Mouse (Mus musculus) granulocyte monocyte progenitor cell, adult 5-6 weeks (primary cell): ENCODE measurements at regions not wholly inside any gene's neighbourhood (a gene's known extent, or its start where the extent isn't known, plus 50 kb on each side); places are given as distances from the start of the nearest gene placed in this dataset.

ENCODE experiments used
- ATAC-seq: replicated peaks from 2 replicates; pipeline ENCODE4 v1.8.0; 2016; ENCODE audit warnings: mild to moderate bottlenecking, moderate TSS enrichment, inconsistent platforms; ENCODE audit not compliant: poor library complexity, severe bottlenecking

DNA sequence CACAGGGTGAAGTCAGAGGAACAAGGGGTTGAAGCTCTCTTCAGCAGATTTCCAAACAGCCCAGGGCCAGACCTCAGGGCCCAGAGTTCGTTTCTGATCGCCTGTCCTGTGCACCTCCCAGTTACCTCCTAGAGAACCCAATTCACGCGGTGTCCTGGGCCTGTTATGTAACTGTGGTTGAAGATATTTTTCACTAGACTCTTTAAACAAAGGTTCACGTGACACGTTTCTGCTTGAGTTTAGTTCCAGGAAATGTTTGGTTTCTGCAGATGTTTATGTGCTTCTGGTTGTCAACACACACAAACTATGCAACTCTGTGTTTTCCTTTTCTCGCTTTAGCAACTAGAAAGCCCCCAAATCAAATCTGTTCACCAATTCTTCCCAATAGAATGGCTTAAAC lies 214.0 kb upstream of the Mkln1 start:
- ATAC-seq: peak; percentile 40; the same call in 1 of the 2 replicates

DNA sequence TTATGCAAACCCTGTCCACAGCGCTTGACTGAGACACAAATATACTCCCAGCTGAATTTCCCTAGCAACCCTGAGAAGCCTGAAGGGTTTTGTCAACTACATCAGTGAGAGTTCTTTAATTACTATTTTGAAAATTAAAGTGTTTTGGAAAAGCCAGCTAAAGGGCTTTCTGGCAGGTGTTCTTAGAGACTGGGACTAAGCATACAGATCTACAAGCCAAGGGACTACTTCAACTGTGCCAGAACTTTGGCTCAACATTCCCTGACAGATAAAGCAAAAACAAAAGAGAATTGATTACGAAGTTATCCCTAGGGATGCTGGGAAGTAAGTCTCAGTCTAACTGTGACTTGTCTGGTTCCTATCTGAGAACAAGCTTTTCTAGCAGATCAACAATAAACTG lies 213.4 kb upstream of the Mkln1 start:
- ATAC-seq: no peak

DNA sequence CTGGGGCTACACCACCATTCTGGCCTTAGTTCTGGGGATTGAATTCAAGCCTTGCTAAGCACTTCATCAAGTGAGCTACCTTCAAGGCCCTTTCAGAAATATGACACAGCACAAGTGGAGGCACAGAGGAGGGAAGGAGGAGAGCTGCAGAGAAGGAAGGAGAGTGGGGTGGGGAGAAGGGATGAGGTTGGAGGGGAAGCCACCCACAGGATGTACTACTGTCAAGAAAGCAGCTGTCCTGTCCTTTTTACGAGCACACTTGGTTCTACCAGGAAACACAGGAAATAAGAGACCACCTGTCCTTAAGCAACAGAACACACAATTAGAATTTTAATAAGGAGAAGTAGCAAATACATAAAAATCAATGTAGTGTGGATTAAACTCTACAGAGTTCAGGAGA lies 210.5 kb upstream of the Mkln1 start:
- ATAC-seq: no peak

DNA sequence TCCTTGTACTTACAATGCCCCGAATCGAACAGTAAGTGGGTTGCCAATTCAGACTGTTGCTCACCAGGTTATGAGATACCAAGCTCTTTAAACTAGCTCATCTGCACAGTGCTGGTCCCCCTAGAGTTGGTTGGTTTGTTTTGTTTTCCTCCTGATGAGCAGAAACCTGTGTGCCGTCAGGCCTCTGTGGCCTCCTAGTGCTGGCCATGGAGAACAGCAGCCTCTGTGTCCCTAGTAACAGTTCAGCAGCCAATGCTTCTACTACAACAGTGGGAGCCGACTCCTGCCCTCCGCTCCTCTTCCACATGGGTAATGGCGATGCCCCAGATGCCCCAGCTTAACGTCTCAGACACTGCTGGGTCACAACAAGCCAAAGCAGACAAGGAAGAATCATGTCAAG lies 209.5 kb upstream of the Mkln1 start:
- peak; percentile 69 for ATAC-seq

DNA sequence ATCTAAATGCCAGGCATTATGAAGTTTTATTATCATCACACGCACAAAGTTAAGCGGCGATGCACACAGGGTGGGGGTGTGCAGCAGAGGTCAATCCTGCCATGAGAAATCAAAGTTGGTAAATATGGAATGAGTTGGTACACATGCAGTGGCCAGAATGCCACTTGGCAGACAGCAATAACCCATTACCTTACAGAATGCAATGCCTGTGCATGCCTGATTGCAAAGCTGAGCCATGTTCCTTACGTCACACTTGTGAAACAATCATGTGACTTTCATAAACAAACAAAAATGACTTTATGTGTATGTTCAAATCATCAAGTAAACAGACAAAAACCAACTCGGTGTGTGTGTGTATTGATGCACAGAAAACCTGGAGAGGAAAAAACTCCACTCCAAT lies 208.5 kb upstream of the Mkln1 start:
- no peak for ATAC-seq

DNA sequence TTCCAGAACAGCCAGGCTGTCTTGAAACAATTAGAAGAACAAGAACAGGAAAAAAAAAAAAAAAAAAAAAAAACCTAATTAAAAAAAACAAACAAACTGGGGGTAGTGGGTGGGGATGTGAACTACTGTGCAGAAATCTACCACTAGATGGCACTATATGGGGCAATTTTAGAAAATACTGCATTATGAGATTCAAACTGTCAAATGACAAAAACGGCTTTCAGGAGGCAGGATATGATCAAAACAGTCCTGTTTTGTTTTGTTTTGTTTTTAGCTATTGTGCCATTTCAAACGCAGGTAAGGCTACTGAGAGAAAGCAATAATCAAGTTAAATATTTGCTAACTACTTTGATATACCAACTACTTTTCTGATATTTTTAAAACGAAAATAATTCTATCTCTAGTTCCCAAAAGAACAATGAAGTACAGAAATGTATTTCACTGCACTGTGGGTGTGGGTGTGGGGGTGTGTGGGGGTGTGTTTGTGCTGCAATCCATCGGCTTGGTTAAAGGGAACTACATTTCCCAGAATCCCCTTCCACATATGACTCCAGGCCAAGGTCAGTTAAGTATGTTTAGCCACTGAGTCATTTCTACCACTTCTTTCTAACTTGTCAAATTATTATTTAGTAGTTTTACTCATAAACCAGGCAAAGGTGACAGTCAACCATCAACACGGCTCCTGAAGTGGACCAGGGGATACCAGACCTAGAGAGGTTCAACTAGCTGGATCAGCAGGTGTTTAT lies 207.7 kb upstream of the Mkln1 start:
- ATAC-seq: peak; percentile 58

DNA sequence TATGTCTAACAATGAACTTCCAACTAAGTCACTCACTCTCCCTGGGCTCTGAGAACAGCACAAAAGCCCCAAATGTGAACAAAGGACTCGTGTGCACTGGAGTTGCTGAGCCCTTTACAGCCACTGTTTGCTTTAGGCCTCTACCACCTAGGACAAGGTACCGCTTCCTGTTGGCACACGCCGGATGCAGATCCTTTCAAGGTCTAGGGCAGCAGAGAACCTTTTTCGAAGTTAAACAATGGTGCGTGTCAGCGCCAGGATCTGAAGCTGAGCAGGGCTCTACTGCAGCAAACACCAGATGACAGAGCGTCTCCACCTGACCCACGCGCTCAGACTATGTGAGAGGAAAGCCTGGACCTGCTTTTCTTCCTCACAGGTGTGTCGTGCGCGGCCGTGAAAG lies 207.0 kb upstream of the Mkln1 start:
- no peak for ATAC-seq

DNA sequence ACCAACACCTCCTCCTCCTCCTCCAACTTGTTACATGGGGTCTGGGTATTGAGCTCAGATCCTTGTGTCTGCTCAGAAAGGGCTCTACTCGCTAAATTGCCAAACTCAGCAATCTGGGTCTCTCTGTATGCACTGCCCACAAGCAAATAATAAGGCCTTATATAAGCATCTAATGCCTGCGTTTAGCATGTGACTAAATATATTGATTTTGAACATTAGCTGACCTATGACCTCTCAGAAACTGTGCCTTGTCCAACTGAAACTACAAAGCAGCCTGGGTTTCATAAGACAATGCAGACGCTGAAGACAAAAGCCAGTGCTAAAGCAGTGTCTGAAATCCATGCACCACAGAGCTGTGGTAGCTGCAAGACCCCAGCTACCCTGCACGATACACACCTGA lies 206.3 kb upstream of the Mkln1 start:
- no peak for ATAC-seq

DNA sequence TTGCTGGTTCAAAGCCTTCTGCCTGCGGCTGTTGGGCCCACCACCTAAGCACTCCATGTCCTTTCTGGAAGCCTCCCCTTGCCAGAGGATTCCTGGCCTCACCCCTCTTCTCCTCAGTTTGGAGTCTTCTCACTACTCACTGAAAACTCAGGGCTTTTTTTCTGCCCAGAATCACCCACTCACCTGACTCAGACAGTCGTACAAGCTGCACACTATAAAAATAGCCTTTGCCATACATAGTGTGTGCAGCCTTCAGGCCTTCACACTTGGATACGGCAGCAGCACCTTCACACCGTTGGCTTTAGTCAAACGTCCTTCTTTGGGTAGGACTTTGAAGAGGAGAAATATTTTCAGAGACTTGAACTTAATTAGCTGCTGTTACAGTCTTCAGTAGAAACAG lies 205.3 kb upstream of the Mkln1 start:
- no peak for ATAC-seq

DNA sequence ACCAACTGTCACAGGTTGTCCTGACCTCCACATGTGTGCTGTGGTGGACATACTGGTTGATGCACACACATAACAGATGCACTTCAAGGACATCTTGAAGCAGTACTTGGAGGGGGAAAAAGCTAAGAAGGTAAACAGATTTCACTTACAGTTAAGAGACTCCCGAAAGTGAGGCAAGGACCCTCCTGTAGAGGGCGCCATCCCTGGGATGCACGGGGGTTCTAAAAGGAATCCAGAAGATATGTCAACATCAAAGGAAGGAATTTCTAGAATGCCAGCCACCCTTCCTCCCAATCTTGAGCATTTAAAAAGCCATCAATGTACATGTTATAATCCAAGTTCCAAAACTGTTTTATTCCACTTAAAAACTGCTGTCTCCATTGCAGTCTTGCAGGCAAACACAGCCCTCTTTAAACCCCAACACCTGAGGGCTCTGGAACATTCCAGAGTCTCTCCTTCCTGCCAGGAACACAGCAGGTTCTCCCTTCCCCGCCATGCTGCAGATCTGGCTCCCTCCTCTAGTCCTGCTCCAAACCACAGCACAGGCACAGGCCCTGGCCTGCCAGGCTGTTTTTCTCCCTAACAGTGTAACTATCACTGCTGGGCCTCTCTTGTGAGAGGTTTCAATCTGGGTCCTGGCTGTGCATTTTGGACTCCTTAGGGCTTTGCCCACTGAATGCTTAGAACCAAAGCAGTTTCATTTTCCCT lies 200.8 kb upstream of the Mkln1 start:
- ATAC-seq: peak; percentile 36; the same call in 1 of the 2 replicates

DNA sequence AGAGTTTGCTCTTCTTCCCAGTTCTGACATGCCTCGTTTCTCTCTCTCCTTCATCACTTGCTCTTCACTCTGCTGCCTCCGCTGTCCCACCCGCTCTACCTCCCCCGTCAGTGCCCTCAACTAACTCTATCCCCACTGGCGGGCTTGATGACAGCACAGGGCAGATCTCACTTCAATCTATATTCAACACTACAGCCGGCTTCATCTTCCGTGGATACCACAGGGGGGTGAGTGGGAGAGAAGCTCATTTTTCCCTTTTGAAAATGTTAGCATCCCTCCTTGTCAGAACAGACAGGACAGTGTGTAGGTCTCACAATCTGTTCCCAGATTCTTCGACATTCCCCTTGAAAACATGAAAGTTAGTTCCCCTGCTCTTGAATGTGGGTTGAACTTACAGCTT lies 200.2 kb upstream of the Mkln1 start:
- ATAC-seq: no peak

DNA sequence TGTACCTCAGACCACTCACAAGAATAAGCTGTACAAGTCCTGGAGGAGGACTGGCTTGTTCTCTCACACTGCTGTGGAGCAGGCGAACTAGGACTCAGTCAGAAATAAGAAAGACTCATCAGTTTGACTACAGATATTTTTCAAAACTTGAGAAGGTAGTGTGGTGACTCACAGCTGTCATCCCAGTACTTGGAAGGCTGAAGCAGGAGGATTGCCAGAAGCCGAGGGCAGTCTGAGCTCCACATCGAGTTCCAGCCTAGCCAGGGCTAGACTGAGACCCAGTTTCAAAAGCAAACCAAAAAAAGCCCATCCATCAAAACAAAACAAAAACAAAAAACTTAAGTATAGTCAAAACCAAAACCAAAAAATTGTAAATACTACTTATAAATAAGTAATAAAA lies 197.8 kb upstream of the Mkln1 start:
- no peak for ATAC-seq

DNA sequence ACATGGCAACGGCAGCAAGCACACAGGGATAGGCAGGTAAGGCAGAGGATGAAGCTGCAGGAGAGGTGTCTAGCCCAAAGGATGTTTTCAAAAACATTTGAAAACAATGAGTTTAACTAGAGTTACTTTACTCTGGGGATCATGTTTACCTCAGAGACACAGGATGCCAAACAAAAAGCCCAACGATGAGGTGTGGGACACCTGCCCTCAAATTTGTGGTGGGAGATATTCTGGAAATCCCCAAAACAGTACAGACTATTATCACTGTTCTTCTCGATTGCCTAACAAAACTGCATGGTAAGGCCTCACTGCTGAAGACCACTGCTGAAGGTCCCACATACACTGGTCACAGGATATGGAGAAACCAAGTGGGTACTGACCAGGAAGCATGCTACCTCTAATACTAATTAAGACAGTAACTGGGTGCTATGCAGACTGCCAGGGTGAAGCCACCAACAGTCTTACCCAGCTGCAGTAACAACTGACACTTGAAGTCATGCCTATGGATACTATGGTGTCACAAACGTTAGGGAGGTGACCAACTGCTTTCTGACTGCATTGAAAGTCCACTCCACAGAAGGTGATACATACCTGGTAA lies 197.1 kb upstream of the Mkln1 start:
- peak; percentile 60 for ATAC-seq

DNA sequence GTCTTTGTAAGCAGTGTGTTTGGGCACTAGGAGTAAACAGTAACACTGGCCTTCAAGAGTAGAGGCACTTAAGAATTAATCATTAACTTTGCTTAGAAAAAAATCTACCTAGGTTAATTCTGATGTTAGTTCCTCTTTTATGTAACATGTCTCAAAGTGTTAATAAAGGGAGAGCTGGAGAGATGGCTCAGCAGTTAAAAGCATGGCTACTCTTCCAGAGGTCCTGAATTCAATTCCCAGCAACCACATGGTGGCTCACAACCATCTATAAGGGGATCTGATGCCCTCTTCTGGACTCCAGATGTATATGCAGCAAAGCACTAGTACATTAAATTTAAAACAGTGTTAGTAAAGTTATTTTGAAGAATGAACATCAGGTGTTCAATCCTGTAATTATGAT lies 195.9 kb upstream of the Mkln1 start:
- no peak for ATAC-seq

DNA sequence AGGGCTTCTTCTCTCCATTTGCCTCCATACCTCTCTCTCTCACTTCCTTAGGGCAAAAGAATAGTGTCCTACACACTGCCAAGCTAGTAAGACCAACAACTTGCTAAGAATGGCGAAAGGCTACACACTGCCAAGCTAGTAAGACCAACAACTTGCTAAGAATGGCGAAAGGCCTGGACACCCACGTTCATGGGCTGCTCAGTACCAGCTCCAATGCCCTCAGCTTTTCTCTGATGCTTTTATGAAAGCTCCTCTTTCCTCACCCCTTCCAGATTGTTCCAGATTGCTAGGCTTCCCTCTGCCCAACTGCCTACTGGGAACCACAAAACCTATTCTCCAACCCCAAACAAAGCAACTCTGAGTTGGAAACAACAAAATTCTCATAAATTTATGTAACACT lies 194.1 kb upstream of the Mkln1 start:
- no peak for ATAC-seq

DNA sequence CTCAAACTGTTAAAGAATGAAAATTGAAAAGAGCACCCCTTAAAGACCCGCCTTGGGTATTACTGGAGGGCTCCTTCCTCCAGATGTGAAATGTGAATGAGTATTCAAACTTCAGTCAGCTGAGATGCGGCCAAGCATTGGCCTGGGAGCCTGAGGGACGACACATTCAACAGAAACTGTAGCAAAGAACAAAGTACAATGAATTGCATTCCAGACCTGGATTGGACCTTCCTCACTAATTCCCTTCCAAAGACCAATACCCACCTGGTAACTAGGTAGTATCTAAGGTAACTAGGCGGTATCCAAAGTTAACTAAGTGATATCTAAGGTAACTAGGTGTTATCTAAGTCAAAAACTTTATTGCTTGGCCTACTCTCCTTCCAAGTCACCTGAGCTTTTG lies 193.7 kb upstream of the Mkln1 start:
- no peak for ATAC-seq

DNA sequence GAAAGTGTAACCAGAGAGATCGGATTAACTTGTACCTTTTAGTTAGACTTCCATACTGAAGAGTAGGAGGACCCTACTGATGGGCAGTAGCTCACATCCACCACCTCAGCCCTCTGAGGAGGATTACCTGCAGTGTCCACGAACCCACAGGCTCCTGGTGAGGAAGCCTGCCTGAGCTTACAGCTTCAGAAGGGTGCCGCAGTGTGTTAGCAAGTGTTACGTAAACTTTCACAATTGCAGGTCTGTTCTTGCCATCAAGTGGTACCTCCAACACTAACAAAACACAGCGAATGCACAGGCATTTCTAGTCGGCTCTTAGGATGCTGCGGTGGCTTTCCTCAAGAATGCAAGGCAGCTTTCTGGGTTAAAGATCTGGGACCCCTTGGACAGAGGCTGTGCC lies 192.4 kb upstream of the Mkln1 start:
- no peak for ATAC-seq

DNA sequence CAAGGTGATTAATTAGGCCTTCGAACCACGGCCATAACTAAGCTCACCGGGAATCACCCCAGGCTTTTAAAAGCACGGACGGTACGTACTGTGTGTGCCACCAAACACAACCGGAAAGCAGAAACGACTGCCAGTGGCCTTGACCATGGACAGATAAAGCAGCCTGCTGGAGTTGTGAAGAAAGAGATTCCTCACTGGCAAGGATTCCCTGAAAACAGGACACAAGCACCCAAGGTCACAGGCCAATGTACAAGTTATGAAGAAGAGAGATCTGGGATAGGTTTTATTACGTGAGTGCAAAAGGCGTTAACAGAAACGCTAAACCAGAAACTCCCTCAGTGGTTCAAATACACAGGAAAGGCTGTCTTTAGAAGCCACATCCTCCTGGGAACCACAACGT lies 191.3 kb upstream of the Mkln1 start:
- no peak for ATAC-seq

DNA sequence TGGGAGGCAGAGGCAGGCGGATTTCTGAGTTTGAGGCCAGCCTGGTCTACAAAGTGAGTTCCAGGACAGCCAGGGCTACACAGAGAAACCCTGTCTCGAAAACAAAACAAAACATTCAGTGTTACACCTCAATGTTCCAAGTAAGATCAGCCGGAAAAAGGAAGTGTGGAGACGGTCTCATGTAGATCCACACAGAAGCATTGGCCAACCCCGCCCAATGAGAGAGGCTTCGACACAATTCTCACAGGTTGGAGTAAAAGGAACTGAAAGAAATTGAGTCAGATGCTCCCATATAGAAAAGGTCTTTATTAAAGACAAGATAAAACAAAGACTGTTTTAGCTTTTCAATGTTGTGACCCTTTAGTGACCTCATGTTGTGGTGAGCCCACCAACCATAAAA lies 190.3 kb upstream of the Mkln1 start:
- peak; percentile 76 for ATAC-seq

DNA sequence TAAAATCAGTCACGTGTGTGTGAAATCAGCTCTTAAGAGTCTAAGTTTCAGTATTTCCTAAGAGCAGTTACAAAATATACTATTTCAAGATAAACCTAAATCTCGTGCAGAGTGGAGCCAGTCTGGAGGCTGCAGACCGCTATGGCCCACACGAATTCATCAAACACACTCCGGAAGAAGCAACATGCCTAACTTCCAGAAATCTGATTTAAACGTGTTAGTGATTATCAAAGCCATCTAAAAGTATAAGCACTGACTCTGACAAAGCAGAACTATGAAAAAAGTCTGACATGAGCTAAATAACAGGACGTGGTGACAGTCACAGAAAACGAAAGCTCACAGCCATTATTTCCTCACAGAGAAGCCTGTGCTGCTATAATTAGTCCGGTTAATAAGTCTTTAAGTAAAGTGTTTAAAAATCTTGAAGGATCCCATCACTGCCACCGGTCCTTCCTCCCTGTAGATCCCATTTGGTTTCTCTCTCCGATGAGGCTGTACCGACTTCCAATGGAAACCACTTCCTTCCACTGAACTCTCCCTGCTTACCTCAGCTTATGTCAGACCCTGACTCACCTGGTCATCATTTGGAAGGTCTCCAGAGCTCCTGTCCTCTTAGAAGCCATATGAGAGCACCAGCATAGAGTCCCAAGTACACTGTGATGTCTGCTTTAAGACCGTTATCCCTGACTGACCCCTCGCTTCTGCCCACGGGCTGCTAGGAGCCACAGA lies 189.0 kb upstream of the Mkln1 start:
- peak; percentile 72 for ATAC-seq

DNA sequence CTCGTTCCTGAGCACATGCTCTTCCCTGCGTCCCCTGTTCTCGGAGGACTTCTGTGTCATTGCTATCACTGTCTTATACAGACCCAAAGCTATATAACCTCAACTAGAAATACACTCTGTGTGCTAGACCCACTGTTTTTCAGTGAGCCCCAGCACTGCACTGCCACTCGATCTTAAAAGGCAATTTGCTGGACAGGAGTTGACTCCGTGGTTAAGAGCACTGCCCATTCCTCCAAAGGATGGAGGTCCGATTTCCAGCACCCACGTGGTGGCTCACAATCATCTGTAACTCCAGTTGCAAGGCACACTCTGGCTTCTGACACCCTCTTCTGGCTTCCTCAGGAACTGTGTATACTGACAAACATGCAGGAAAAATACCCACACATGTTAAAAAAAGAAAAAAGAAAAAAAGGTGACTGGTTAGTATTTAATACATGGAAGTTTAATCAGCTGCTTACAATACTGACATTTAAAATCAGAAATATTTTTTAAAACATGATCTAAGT lies 188.3 kb upstream of the Mkln1 start:
- no peak for ATAC-seq
